Mouse (Mus musculus) liver, adult (tissue): ENCODE data around the gene Bach2.

Source experiments
- GATA4 ChIP-seq: IDR thresholded peaks from 2 replicates; pipeline ENCODE4 v1.6.1; 2014; ENCODE audit warnings: mild to moderate bottlenecking, low read length; ENCODE audit not compliant: insufficient replicate concordance

The Bach2 gene

GRCm38 (mm10) chr4:32549150-32549549 lies 310.5 kb downstream of the Bach2 start:
- no peak for TF ChIP-seq GATA4

- no peak for TF ChIP-seq GATA4
Observed at GRCm38 (mm10) chr4:32551337-32551736, 312.7 kb downstream of the Bach2 start.

- TF ChIP-seq GATA4 = no peak
Observed at GRCm38 (mm10) chr4:32555506-32555905, 316.9 kb downstream of the Bach2 start.

GRCm38 (mm10) chr4:32560246-32560645 lies 321.6 kb downstream of the Bach2 start:
- no peak for TF ChIP-seq GATA4

- TF ChIP-seq GATA4 = no peak
Observed at GRCm38 (mm10) chr4:32560724-32561554, 322.3 kb downstream of the Bach2 start.

GRCm38 (mm10) chr4:32561555-32562095 lies 323.0 kb downstream of the Bach2 start:
- peak; percentile 75 for TF ChIP-seq GATA4

- no peak for TF ChIP-seq GATA4
Observed at GRCm38 (mm10) chr4:32562319-32563115, 323.9 kb downstream of the Bach2 start.

- TF ChIP-seq GATA4 = no peak
Observed at GRCm38 (mm10) chr4:32564416-32564815, 325.8 kb downstream of the Bach2 start.

GRCm38 (mm10) chr4:32564918-32565317 lies 326.3 kb downstream of the Bach2 start:
- no peak for TF ChIP-seq GATA4

GRCm38 (mm10) chr4:32569054-32569453 lies 330.4 kb downstream of the Bach2 start:
- TF ChIP-seq GATA4 = no peak

- TF ChIP-seq GATA4 = no peak
Observed at GRCm38 (mm10) chr4:32569995-32570938, 331.7 kb downstream of the Bach2 start.

- no peak for TF ChIP-seq GATA4
Observed at GRCm38 (mm10) chr4:32570939-32571317, 332.3 kb downstream of the Bach2 start.

GRCm38 (mm10) chr4:32571441-32571840 lies 332.8 kb downstream of the Bach2 start:
- peak; percentile 75; the same call in 1 of the 2 replicates for TF ChIP-seq GATA4

- TF ChIP-seq GATA4 = no peak
Observed at GRCm38 (mm10) chr4:32572118-32572517, 333.5 kb downstream of the Bach2 start.

GRCm38 (mm10) chr4:32573586-32573985 lies 335.0 kb downstream of the Bach2 start:
- TF ChIP-seq GATA4 = no peak

- no peak for TF ChIP-seq GATA4
Observed at GRCm38 (mm10) chr4:32574604-32575003, 336.0 kb downstream of the Bach2 start.
